Mouse (Mus musculus) G1E-ER4 (cell line): Measurements from ENCODE around the gene Fgfr2. TPM values are rescaled to one million over a fixed set of nuclear protein-coding genes. Genes with fewer than 3 reads are reported as not detected.

Experiments
- GATA1 ChIP-seq: IDR thresholded peaks from one replicate; pipeline ENCODE4 v1.8.0; 2012; ENCODE audit warnings: low read length, inconsistent platforms
- polyA plus RNA-seq: library from polyadenylated mRNA; stranded (reverse); fragments of >175 nt; gene quantifications from 2 replicates; pipeline ENCODE4 v1.2.3, GENCODE M21; 2012

Gene Fgfr2
- polyA plus RNA-seq, 1 experiment, result not detected

DNA sequence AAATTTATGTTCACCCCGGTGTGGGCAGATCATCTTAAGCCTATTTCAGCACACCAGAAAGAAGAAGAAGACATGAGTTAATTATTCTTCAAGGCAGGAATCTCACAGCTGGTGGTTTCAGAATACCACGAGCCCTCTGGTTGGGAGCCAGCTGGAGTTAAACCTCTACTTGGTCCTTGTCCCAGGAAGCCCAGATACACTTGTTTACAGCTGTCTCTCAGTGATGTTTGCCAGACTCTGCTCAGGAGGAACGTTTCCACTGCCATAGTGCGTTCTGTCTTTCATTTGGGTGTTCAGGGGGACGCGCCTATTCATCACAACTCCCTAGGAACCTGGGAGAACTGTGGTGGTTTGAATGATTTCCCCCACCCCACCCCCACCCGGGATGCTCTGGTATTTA, 2163.3 kb downstream of the Fgfr2 start:
- no peak for TF ChIP-seq GATA1

DNA sequence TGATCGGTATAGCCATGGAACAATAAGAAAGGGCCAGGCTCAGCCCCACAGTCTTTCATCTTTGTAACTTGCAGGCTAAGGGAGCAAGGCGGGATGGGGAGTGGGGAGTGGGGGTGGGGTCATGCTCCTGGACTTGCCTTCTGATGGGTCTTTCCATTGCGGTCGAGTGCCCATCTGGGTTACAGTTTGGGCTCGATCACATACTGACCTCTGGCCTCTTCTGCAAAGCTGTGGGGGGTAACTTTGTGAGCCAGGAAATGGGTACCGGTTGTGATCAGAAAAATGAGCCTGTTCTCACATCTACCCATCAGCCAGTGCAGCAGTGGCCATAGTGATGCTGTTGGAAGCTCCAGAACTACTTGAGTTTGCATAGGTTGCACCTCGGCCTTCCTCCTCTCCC, 2164.6 kb downstream of the Fgfr2 start:
- no peak for TF ChIP-seq GATA1

GRCm38 (mm10) chr7:130954177-130954601, 2169.0 kb downstream of the Fgfr2 start:
- no peak for TF ChIP-seq GATA1

GRCm38 (mm10) chr7:130953376-130953775, 2169.8 kb downstream of the Fgfr2 start:
- no peak for TF ChIP-seq GATA1

DNA sequence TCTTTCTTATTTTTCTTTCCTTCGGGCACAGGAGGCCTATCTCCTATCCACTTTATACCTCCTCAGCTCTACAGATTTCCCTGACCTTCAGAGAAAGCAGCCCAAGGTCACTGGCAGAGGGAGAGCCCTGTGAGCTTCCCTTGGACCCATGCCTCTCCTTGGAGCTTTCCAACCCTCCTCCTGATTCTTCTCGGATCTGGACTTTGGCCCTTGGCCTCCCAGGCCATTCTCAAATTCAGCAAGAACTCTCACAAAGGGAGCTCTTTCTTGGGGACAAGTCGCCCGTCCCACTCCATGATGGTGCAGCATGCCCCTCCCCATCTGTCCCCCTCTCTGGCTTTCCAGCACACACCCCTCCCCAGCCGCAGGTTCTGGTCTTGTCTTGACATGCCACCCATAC, 2172.1 kb downstream of the Fgfr2 start:
- TF ChIP-seq GATA1, result no peak

- no peak for TF ChIP-seq GATA1
Measured at GRCm38 (mm10) chr7:130950482-130950881, 2172.7 kb downstream of the Fgfr2 start.

DNA sequence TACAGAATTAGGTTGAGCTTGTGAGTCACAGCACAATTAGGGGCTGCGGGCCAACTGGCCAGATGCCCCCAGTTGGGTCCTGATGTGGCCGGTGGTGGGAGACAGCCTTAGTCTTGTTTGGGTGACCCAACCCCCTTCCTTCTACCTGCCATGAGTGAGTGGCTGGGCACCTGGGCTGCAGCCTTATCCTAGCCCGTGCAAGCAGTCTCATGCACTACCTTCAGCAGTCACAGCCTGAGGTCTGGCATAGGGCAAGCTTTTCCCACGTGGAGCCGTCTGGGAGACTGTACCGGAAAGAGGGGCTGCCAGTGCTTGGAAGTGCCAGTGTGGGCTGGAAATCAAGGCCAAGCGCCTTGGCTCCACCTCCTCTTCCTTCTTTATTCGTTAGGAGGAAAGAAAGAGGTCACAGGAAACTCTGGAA, 2173.8 kb downstream of the Fgfr2 start:
- TF ChIP-seq GATA1, result no peak

GRCm38 (mm10) chr7:130948563-130949208, 2174.5 kb downstream of the Fgfr2 start:
- no peak for TF ChIP-seq GATA1

GRCm38 (mm10) chr7:130946303-130946702, 2176.8 kb downstream of the Fgfr2 start:
- no peak for TF ChIP-seq GATA1

- TF ChIP-seq GATA1, result no peak
Measured at GRCm38 (mm10) chr7:130945730-130946129, 2177.4 kb downstream of the Fgfr2 start.

- TF ChIP-seq GATA1, result no peak
Measured at GRCm38 (mm10) chr7:130944766-130945475, 2178.2 kb downstream of the Fgfr2 start.

GRCm38 (mm10) chr7:130943280-130943895, 2179.8 kb downstream of the Fgfr2 start:
- TF ChIP-seq GATA1, result no peak

- TF ChIP-seq GATA1, result no peak
Measured at GRCm38 (mm10) chr7:130940733-130941132, 2182.4 kb downstream of the Fgfr2 start.

DNA sequence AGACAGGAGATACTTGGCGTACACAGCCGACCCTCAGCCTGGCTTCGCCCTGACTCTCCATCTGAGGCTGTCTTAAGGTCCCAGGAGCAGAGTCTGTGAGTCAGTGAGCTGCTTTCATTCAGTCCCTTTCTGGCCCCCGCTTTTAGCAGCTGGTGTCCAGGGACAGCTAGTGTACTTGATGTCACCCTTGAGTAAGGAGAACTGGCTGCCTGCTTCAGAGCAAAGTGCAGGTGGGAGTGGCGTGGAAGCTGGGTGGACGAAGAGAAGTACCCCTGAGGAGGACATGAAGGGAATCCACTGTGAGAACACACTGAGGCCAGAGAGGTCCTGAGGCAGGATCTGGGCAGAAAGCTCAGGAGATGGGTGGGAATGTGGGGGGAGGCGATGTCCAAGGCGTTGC, 2184.3 kb downstream of the Fgfr2 start:
- no peak for TF ChIP-seq GATA1

DNA sequence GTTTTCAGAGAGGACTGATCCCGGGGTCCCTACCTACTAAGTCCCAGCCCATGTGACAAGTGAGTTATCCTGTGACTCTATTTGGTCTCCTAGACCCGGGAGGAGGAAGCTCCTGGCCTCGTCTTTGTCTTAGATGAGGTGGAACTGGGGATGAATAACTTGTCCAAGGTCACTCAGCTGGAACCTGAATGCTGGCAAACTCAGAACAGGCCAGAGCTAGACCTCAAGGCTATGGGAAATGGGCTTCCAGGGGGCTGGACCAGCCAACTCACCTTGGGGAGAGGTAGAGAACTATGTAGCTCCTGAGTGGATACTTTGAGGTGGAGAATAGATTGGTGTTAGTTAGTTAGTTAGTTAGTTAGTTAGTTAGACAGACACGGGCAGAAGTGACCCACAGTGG, 2185.1 kb downstream of the Fgfr2 start:
- TF ChIP-seq GATA1, result no peak

DNA sequence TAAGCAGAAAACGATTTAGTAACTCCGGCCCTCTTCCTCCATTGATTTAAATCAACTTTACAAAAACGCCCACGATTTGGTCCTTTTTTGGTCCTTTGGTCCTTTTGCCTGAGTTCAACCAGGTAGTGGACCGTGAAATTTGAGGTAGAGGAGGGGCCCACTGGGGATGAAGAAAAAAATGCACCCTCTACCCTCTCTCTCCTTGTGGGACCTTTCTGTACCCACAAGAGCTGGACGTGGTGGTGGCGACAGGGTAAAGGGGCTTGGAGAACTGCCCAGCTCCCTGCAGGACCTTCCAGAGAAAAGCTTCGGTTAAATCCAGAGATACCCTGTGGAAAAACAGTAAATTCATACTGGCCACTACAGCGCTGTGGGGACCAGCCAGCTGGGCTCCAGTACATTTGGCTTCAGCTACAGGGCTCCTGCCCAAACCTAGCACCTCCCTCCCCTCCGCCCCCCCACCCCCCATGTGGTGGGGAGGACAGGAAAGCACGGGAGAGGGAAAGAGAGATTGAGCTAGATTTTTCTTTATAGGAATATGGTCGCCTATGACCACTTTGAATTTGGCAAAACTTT, 2185.8 kb downstream of the Fgfr2 start:
- no peak for TF ChIP-seq GATA1
